Mouse (Mus musculus) testis, adult 2 months (tissue): Measurements from ENCODE around the gene Prr5.

Source experiments
- CTCF ChIP-seq: fragments of 200-500 bp; IDR thresholded peaks from 2 replicates; pipeline ENCODE4 v1.5.1; 2012; ENCODE audit warnings: low read depth, mild to moderate bottlenecking, inconsistent platforms, low read length, moderate library complexity; ENCODE audit not compliant: control insufficient read depth, insufficient read depth, insufficient replicate concordance
- POLR2A ChIP-seq: fragments of 200-500 bp; IDR thresholded peaks from 2 replicates; pipeline ENCODE4 v1.6.1; 2012; ENCODE audit warnings: low read depth, mild to moderate bottlenecking, inconsistent platforms, low read length, moderate library complexity; ENCODE audit not compliant: control insufficient read depth

DNA sequence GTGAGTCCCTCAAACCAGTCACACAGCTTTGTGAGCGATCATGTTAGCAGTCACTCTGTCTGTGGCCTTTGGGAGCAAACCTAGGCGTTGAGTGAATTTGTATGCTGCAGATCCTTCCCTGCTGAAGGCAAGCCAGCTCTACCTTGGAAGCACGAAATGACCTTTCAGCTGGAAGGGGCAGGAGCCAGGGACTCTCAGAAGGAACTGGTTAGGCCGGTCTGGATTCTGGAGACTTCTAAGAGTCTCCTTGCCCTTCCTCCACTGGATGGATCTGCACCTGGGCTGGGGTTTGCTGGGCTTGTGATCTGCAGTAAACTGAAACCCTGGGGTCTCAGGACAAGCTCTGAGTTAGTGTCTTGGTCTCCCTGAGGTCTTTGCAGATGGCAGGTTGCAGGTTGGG lies 54.8 kb downstream of the Prr5 start:
- TF ChIP-seq POLR2A (no peak), CTCF (no peak)
